Mouse (Mus musculus): ENCODE data around the gene Kank1. TPM values are rescaled to one million over a fixed set of nuclear protein-coding genes. Genes with fewer than 3 reads are reported as not detected.

Gene Kank1
- polyA plus RNA-seq, 1 experiment from 2014 or later: 23.1 TPM

GRCm38 (mm10) chr19:25361956-25362355, 125.2 kb downstream of the Kank1 start:
- H3K27me3 ChIP-seq (ENCODE audit: low read depth, poor library complexity, severe bottlenecking): 0 out of 2 replicates have a peak, but pooled peaks cover 3% of the 10 kb centered on the region
- H3K36me3 ChIP-seq: no peaks in the 10 kb centered on the region
- no peak for DNase-seq (ENCODE audit: low spot score)
- peaks cover 57% of the 10 kb centered on the region for H3K4me1 ChIP-seq
- no peak overlapping the region for H3K4me3 ChIP-seq
- no peak overlapping the region for H3K27ac ChIP-seq (replicated peaks)
- H3K9me3 ChIP-seq (replicated peaks): no peaks in the 10 kb centered on the region
- WGBS: 84% methylated on average over 7 of the region's 7 CpGs

- Histone ChIP-seq H3K36me3 (no peaks in the 10 kb centered on the region), H3K27ac (replicated peaks) (no peak overlapping the region), H3K9me3 (replicated peaks) (no peaks in the 10 kb centered on the region), H3K4me3 (no peak overlapping the region), H3K4me1 (peaks cover 27% of the 10 kb centered on the region), H3K27me3 (ENCODE audit: low read depth, poor library complexity, severe bottlenecking) (no peaks in the 10 kb centered on the region)
- WGBS: 88% methylated on average over 5 of the region's 5 CpGs
- DNase-seq (ENCODE audit: low spot score): no peak
Measured at GRCm38 (mm10) chr19:25365698-25366097, 128.9 kb downstream of the Kank1 start.

DNA sequence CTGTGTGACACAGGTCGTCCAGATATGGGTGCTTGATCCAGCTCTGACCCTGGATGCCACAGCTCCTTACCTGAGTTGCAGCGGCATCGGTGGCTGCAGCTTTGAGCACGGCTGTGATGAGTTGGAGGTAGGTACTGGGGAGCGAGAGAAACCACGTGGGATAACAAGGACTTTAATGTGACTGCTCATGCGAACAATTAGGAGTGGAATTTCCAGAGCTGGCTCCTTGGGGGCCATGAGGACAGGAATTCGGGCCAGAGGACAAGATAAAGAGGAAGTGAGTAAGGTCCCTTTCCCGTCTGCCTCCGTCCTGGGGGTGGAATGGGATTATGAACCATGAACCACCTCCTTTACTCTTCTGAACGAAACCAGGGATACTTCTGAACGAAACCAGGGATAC, 129.8 kb downstream of the Kank1 start:
- H3K36me3 ChIP-seq: no peaks in the 10 kb centered on the region
- 65% methylated on average over 12 of the region's 12 CpGs for WGBS
- no peaks in the 10 kb centered on the region for H3K27me3 ChIP-seq (ENCODE audit: low read depth, poor library complexity, severe bottlenecking)
- DNase-seq (ENCODE audit: low spot score): no peak
- no peak overlapping the region for H3K27ac ChIP-seq (replicated peaks)
- no peak overlapping the region for H3K4me3 ChIP-seq
- H3K9me3 ChIP-seq (replicated peaks): no peaks in the 10 kb centered on the region
- H3K4me1 ChIP-seq: peaks cover 18% of the 10 kb centered on the region

- no peaks in the 10 kb centered on the region for H3K9me3 ChIP-seq (replicated peaks)
Measured at GRCm38 (mm10) chr19:25370428-25370827, 133.7 kb downstream of the Kank1 start.

GRCm38 (mm10) chr19:25372794-25373193, 136.0 kb downstream of the Kank1 start:
- no peaks in the 10 kb centered on the region; the same call in 1 of the 2 replicates for H3K27me3 ChIP-seq (ENCODE audit: low read depth, poor library complexity, severe bottlenecking)
- 78% methylated on average over 7 of the region's 7 CpGs for whole genome bisulfite sequencing
- H3K36me3 ChIP-seq: no peaks in the 10 kb centered on the region
- H3K9me3 ChIP-seq (replicated peaks): no peaks in the 10 kb centered on the region
- no peak overlapping the region for H3K27ac ChIP-seq (replicated peaks)
- peaks cover 32% of the 10 kb centered on the region for H3K4me1 ChIP-seq
- no peak for DNase-seq (ENCODE audit: low spot score)
- no peak overlapping the region for H3K4me3 ChIP-seq

More at GRCm38 (mm10) chr19:25370428-25370827, 133.7 kb downstream of the Kank1 start:
- H3K36me3 ChIP-seq: no peaks in the 10 kb centered on the region
- H3K27me3 ChIP-seq (ENCODE audit: low read depth, poor library complexity, severe bottlenecking): no peaks in the 10 kb centered on the region; the same call in 1 of the 2 replicates
- H3K27ac ChIP-seq (replicated peaks): no peak overlapping the region
- 90% methylated on average over 9 of the region's 9 CpGs for WGBS
- peaks cover 30% of the 10 kb centered on the region for H3K4me1 ChIP-seq
- no peak for DNase-seq (ENCODE audit: low spot score)
- no peak overlapping the region for H3K4me3 ChIP-seq

- no peaks in the 10 kb centered on the region for H3K36me3 ChIP-seq
- no peak for DNase-seq (ENCODE audit: low spot score)
- H3K27me3 ChIP-seq (ENCODE audit: low read depth, poor library complexity, severe bottlenecking): no peaks in the 10 kb centered on the region; the same call in 1 of the 2 replicates
- H3K4me3 ChIP-seq: no peak overlapping the region
- WGBS: 58% methylated on average over 3 of the region's 3 CpGs
- H3K27ac ChIP-seq (replicated peaks): no peak overlapping the region
- no peaks in the 10 kb centered on the region for H3K9me3 ChIP-seq (replicated peaks)
- peaks cover 32% of the 10 kb centered on the region for H3K4me1 ChIP-seq
Measured at GRCm38 (mm10) chr19:25373594-25373993, 136.8 kb downstream of the Kank1 start.

DNA sequence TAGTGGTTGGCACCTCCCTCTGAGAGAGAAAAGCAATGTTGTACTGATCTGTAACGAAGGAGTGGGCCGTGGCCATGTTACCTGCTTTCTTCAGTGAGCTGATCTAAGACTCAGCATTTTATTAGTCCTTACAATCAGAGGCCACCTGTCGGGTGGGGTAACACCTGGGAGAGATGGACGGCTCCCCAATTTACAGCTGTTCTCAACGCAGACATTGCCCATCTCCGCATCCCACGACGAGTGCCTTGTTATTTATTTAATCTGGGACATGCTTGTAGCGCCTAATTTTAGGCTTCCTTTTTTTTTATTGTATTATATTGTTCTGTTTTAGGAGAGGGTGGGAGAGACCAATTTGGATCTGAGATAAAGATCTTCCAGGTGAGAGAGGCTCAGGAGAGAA, 137.4 kb downstream of the Kank1 start:
- no peaks in the 10 kb centered on the region for H3K9me3 ChIP-seq (replicated peaks)
- no peak overlapping the region; the same call in 1 of the 2 replicates for H3K27ac ChIP-seq (replicated peaks)
- 79% methylated on average over 9 of the region's 9 CpGs for WGBS
- H3K4me3 ChIP-seq: no peak overlapping the region
- DNase-seq (ENCODE audit: low spot score): no peak
- H3K27me3 ChIP-seq (ENCODE audit: low read depth, poor library complexity, severe bottlenecking): no peaks in the 10 kb centered on the region; the same call in 1 of the 2 replicates
- peaks cover 32% of the 10 kb centered on the region for H3K4me1 ChIP-seq
- peaks cover 3% of the 10 kb centered on the region for H3K36me3 ChIP-seq

GRCm38 (mm10) chr19:25374926-25375325, 138.2 kb downstream of the Kank1 start:
- peak; percentile 40 for DNase-seq (ENCODE audit: low spot score)
- H3K27ac ChIP-seq (replicated peaks): peak overlapping the region; percentile 70
- H3K27me3 ChIP-seq (ENCODE audit: low read depth, poor library complexity, severe bottlenecking): no peaks in the 10 kb centered on the region; the same call in 1 of the 2 replicates
- H3K9me3 ChIP-seq (replicated peaks): no peaks in the 10 kb centered on the region
- peaks cover 9% of the 10 kb centered on the region for H3K36me3 ChIP-seq
- H3K4me1 ChIP-seq: peaks cover 32% of the 10 kb centered on the region
- no peak overlapping the region for H3K4me3 ChIP-seq
- WGBS: 1% methylated on average over 12 of the region's 12 CpGs

- no peaks in the 10 kb centered on the region for H3K9me3 ChIP-seq (replicated peaks)
- DNase-seq (ENCODE audit: low spot score): no peak
- H3K27me3 ChIP-seq (ENCODE audit: low read depth, poor library complexity, severe bottlenecking): no peaks in the 10 kb centered on the region; the same call in 1 of the 2 replicates
- peaks cover 44% of the 10 kb centered on the region for H3K4me1 ChIP-seq
- H3K4me3 ChIP-seq: no peak overlapping the region
- WGBS: 89% methylated on average over 13 of the region's 13 CpGs
- peaks cover 20% of the 10 kb centered on the region for H3K36me3 ChIP-seq
- no peak overlapping the region for H3K27ac ChIP-seq (replicated peaks)
Measured at GRCm38 (mm10) chr19:25376871-25377270, 140.1 kb downstream of the Kank1 start.

DNA sequence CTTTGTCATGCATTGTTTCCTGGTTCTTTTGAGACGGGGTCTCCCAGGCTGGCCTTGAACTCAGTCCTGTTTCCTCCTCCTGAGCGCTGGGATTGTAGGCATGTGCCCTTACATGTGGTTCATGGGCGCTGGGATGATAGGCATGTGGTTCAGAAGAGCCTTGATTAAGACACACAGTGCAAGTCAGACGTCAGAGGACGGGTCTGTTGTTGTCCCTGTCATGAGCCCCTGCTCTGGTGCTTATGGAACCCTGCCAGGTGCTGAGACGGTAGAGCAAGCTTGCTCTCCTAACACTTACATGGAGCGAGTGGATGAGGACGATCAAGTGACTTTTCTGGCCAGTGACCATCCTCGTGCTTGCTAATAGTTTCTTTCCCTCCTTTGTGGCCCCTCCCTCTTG, 143.9 kb downstream of the Kank1 start:
- DNase-seq (ENCODE audit: low spot score): no peak
- no peak overlapping the region for H3K27ac ChIP-seq (replicated peaks)
- no peaks in the 10 kb centered on the region for H3K9me3 ChIP-seq (replicated peaks)
- no peaks in the 10 kb centered on the region for H3K27me3 ChIP-seq (ENCODE audit: low read depth, poor library complexity, severe bottlenecking)
- WGBS: 92% methylated on average over 9 of the region's 9 CpGs
- H3K36me3 ChIP-seq: peaks cover 20% of the 10 kb centered on the region
- H3K4me1 ChIP-seq: peaks cover 55% of the 10 kb centered on the region
- H3K4me3 ChIP-seq: no peak overlapping the region

- Histone ChIP-seq H3K27ac (replicated peaks) (peak overlapping the region; percentile 76), H3K4me1 (peaks cover 57% of the 10 kb centered on the region), H3K4me3 (no peak overlapping the region), H3K9me3 (replicated peaks) (no peaks in the 10 kb centered on the region), H3K27me3 (ENCODE audit: low read depth, poor library complexity, severe bottlenecking) (no peaks in the 10 kb centered on the region), H3K36me3 (peaks cover 21% of the 10 kb centered on the region)
- no peak for DNase-seq (ENCODE audit: low spot score)
- WGBS: 40% methylated on average over 7 of the region's 7 CpGs
Measured at GRCm38 (mm10) chr19:25381972-25382371, 145.2 kb downstream of the Kank1 start.

DNA sequence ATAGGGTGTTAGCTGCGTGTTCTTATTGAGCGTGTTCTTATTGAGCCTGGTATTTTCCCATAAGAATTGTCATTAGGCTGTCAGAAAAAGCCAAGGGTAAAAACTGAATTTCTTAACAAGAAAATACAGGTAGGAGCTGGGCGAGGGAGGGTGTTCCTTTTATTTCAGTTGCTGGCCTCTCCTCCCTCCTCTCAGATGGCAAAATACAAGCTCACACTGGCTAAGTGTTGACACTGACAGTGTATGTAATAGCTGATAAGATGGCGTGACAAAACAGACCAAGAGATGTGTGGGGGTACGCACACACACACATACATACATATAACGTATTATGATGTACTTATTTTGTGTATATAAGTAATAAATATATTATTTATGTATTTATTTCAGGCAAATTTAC, 145.7 kb downstream of the Kank1 start:
- Histone ChIP-seq H3K4me3 (no peak overlapping the region), H3K27ac (replicated peaks) (peak overlapping the region; percentile 76), H3K9me3 (replicated peaks) (no peaks in the 10 kb centered on the region), H3K4me1 (peaks cover 57% of the 10 kb centered on the region), H3K27me3 (ENCODE audit: low read depth, poor library complexity, severe bottlenecking) (no peaks in the 10 kb centered on the region), H3K36me3 (peaks cover 25% of the 10 kb centered on the region)
- DNase-seq (ENCODE audit: low spot score): no peak
- 79% methylated on average over 6 of the region's 6 CpGs for WGBS

GRCm38 (mm10) chr19:25383386-25384146, 146.8 kb downstream of the Kank1 start:
- peak overlapping the region; percentile 85 for H3K27ac ChIP-seq (replicated peaks)
- 11% methylated on average over 12 of the region's 12 CpGs for WGBS
- H3K4me3 ChIP-seq: peak overlapping the region; percentile 32
- peaks cover 64% of the 10 kb centered on the region for H3K4me1 ChIP-seq
- no peaks in the 10 kb centered on the region for H3K27me3 ChIP-seq (ENCODE audit: low read depth, poor library complexity, severe bottlenecking)
- H3K9me3 ChIP-seq (replicated peaks): no peaks in the 10 kb centered on the region
- DNase-seq (ENCODE audit: low spot score): peak; percentile 76
- peaks cover 31% of the 10 kb centered on the region for H3K36me3 ChIP-seq

Data from midbrain, embryonic 10.5 days (tissue).